Mouse (Mus musculus) T-cell, adult 2 months (primary cell): ENCODE results near the gene B3gat2.
A peak's percentile ranks its signal among the peaks of the same experiment; 100 is the strongest.

Source experiments
- DNase-seq: peaks from one replicate; pipeline ENCODE4 v3.0.0; 2022; ENCODE audit warnings: low spot score

The B3gat2 gene

GRCm38 (mm10) chr1:23761502-23762135 lies at the start of gene B3gat2:
Gene B3gat2 (plus strand): TSS chr1:23761753.
- DNase-seq = no peak

GRCm38 (mm10) chr1:23720326-23720725 lies 41.2 kb upstream of the B3gat2 start:
- no peak for DNase-seq

GRCm38 (mm10) chr1:23721036-23721435 lies 40.5 kb upstream of the B3gat2 start:
- DNase-seq = no peak

- DNase-seq = no peak
Measured at GRCm38 (mm10) chr1:23722469-23723372, 38.8 kb upstream of the B3gat2 start.

- DNase-seq = no peak
Measured at GRCm38 (mm10) chr1:23731324-23731723, 30.2 kb upstream of the B3gat2 start.

GRCm38 (mm10) chr1:23750864-23751532 lies 10.6 kb upstream of the B3gat2 start:
- no peak for DNase-seq

GRCm38 (mm10) chr1:23753091-23753490 lies 8.5 kb upstream of the B3gat2 start:
- DNase-seq = no peak

- DNase-seq = no peak
Measured at GRCm38 (mm10) chr1:23753591-23753990, 8.0 kb upstream of the B3gat2 start.

- DNase-seq = no peak
Measured at GRCm38 (mm10) chr1:23754340-23754739, 7.2 kb upstream of the B3gat2 start.

GRCm38 (mm10) chr1:23754967-23755366 lies 6.6 kb upstream of the B3gat2 start:
- DNase-seq = no peak

GRCm38 (mm10) chr1:23762136-23762687 lies 659 bp downstream of the B3gat2 start:
- DNase-seq = no peak

GRCm38 (mm10) chr1:23762782-23763630 lies 1.5 kb downstream of the B3gat2 start:
- peak; percentile 35 for DNase-seq

GRCm38 (mm10) chr1:23763726-23764125 lies 2.2 kb downstream of the B3gat2 start:
- DNase-seq = no peak

- DNase-seq = no peak
Measured at GRCm38 (mm10) chr1:23764710-23765109, 3.2 kb downstream of the B3gat2 start.

GRCm38 (mm10) chr1:23773039-23773438 lies 11.5 kb downstream of the B3gat2 start:
- DNase-seq = no peak

- DNase-seq = peak; percentile 5
Measured at GRCm38 (mm10) chr1:23792737-23793533, 31.4 kb downstream of the B3gat2 start.

- no peak for DNase-seq
Measured at GRCm38 (mm10) chr1:23798306-23798705, 36.8 kb downstream of the B3gat2 start.

- no peak for DNase-seq
Measured at GRCm38 (mm10) chr1:23821615-23822014, 60.1 kb downstream of the B3gat2 start.

- DNase-seq = peak; percentile 11
Measured at GRCm38 (mm10) chr1:23826887-23827758, 65.6 kb downstream of the B3gat2 start.

- no peak for DNase-seq
Measured at GRCm38 (mm10) chr1:23834246-23834645, 72.7 kb downstream of the B3gat2 start.
